Mouse (Mus musculus) brain, embryonic 14.5 days (tissue): Measurements from ENCODE around the gene Efcab1.

Experiments
- CTCF ChIP-seq: fragments of 200-500 bp; IDR thresholded peaks from 2 replicates; pipeline ENCODE4 v1.5.1; 2012; ENCODE audit warnings: inconsistent platforms, mild to moderate bottlenecking, moderate library complexity, borderline replicate concordance; ENCODE audit not compliant: insufficient read depth, insufficient read length; ENCODE audit errors: extremely low read depth
- POLR2A ChIP-seq: fragments of 200-500 bp; IDR thresholded peaks from 2 replicates; pipeline ENCODE4 v1.6.1; 2012; ENCODE audit warnings: mild to moderate bottlenecking, inconsistent platforms, borderline replicate concordance; ENCODE audit not compliant: poor library complexity, insufficient read depth, insufficient read length, severe bottlenecking; ENCODE audit errors: extremely low read depth

DNA sequence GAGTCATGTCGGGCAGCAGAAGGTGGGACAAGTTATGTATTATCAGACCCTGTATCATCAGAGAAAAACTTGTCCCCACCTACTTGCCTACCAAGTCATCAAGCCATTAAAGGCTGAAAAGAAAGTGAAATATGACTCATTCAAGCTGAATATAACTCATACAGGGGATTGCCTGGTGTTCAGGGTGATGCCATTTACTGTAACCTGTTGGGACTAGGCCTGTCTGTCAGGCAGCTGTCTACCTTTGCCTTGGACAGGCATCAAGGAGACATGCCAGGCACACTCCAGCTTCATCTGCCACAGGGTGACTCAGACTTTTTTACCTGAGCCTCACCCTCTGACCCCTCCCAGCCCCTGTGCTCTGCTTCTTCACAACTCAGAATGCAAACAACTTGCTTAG is 21.0 kb upstream of the Efcab1 start:
- TF ChIP-seq POLR2A (no peak), CTCF (no peak)
